Mouse (Mus musculus): ENCODE measurements around the gene Xpc. TPM values are rescaled to one million over a fixed set of nuclear protein-coding genes. Genes with fewer than 3 reads are reported as not detected.

Xpc gene
- total and polyA plus RNA-seq, 3 experiments = 15.3 to 15.5 TPM; not detected in 1

GRCm38 (mm10) chr6:91543056-91543455, 27.4 kb upstream of the Xpc start:
- Histone ChIP-seq H3K36me3 (ENCODE audit: control insufficient read depth in 1 of 2, insufficient read depth in 2 of 2, low read length in 2 of 2) (no peaks in the 10 kb centered on the region), H3K27ac (ENCODE audit: control insufficient read depth, low read depth, low read length) (no peak overlapping the region), H3K27me3 (ENCODE audit: control insufficient read depth in 1 of 2, insufficient read depth in 2 of 2, low read length in 2 of 2) (peaks cover 0 to 3% of the 10 kb centered on the region in 2 experiments; a peak in 2 of 4 replicates), H3K9me3 (replicated peaks; ENCODE audit: insufficient read depth, low read length) (no peaks in the 10 kb centered on the region), H3K9ac (ENCODE audit: control insufficient read depth, low read depth, low read length, poor library complexity, severe bottlenecking) (no peak overlapping the region), H3K4me1 (ENCODE audit: control insufficient read depth in 1 of 2, insufficient read depth in 2 of 2, low read length in 2 of 2) (no peaks in the 10 kb centered on the region), H3K79me2 (ENCODE audit: control insufficient read depth, insufficient read depth, low read length, poor library complexity) (no peaks in the 10 kb centered on the region), H3K4me3 (ENCODE audit: control insufficient read depth in 1 of 2, insufficient read depth in 1 of 2, low read depth in 2 of 2, low read length in 2 of 2) (no peak overlapping the region)
- TF ChIP-seq MAZ (IDR thresholded peaks at IDR 0.05; ENCODE audit: low read depth, low read length) = no peak
- no peak for TF ChIP-seq ZKSCAN1 (IDR thresholded peaks at IDR 0.05; ENCODE audit: low read depth, low read length)
- no peak for TF ChIP-seq POLR2A (IDR thresholded peaks at IDR 0.05; ENCODE audit: control insufficient read depth in 1 of 2, insufficient read depth in 1 of 2, low read depth in 1 of 2, low read length in 2 of 2, poor library complexity in 1 of 2)
- no peak for TF ChIP-seq SMC3 (IDR thresholded peaks at IDR 0.05; ENCODE audit: low read depth, low read length)
- TF ChIP-seq RCOR1 (IDR thresholded peaks at IDR 0.05; ENCODE audit: low read depth, low read length) = no peak
- TF ChIP-seq UBTF (IDR thresholded peaks at IDR 0.05; ENCODE audit: borderline replicate concordance, insufficient read depth, low read depth, low read length) = no peak
- no peak for TF ChIP-seq E2F4 (IDR thresholded peaks at IDR 0.05; ENCODE audit: borderline replicate concordance, low read depth, low read length)
- no peak for TF ChIP-seq USF1 (IDR thresholded peaks at IDR 0.05; ENCODE audit: low read depth, low read length)
- no peak for TF ChIP-seq CHD1 (IDR thresholded peaks at IDR 0.05; ENCODE audit: low read depth, low read length)
- TF ChIP-seq GABPA (IDR thresholded peaks at IDR 0.05; ENCODE audit: low read depth, low read length) = no peak
- no peak for TF ChIP-seq SIN3A (IDR thresholded peaks at IDR 0.05; ENCODE audit: low read length)
- no peak for TF ChIP-seq RAD21 (IDR thresholded peaks at IDR 0.05; ENCODE audit: low read depth, low read length)
- no peak for TF ChIP-seq ETS1 (IDR thresholded peaks at IDR 0.05; ENCODE audit: low read depth, low read length)
- TF ChIP-seq MXI1 (IDR thresholded peaks at IDR 0.05; ENCODE audit: low read depth, low read length) = no peak
- TF ChIP-seq ZMIZ1 (IDR thresholded peaks at IDR 0.05; ENCODE audit: low read depth, low read length) = no peak
- DNase-seq (ENCODE audit: low read depth, low spot score) = no peak

GRCm38 (mm10) chr6:91541276-91541675, 25.6 kb upstream of the Xpc start:
- H3K27ac ChIP-seq (ENCODE audit: control insufficient read depth, low read depth, low read length) = no peak overlapping the region
- H3K9ac ChIP-seq (ENCODE audit: control insufficient read depth, low read depth, low read length, poor library complexity, severe bottlenecking) = no peak overlapping the region
- DNase-seq (ENCODE audit: low read depth, low spot score) = no peak
- no peaks in the 10 kb centered on the region for H3K79me2 ChIP-seq (ENCODE audit: control insufficient read depth, insufficient read depth, low read length, poor library complexity)
- no peak overlapping the region for H3K4me3 ChIP-seq (ENCODE audit: control insufficient read depth in 1 of 2, insufficient read depth in 1 of 2, low read depth in 2 of 2, low read length in 2 of 2)
- TF ChIP-seq RCOR1 (IDR thresholded peaks at IDR 0.05; ENCODE audit: low read depth, low read length) (no peak), GATA1 (IDR thresholded peaks at IDR 0.05; ENCODE audit: low read depth, low read length) (no peak), MYB (IDR thresholded peaks at IDR 0.05; ENCODE audit: low read depth, low read length) (no peak), MXI1 (IDR thresholded peaks at IDR 0.05; ENCODE audit: low read depth, low read length) (no peak), CTCF (IDR thresholded peaks at IDR 0.05 in 2 of 3, conservative IDR thresholded peaks at IDR 0.05 in 1 of 3; ENCODE audit: control insufficient read depth in 1 of 3, insufficient read depth in 1 of 3, low read depth in 2 of 3, low read length in 3 of 3, poor library complexity in 1 of 3, severe bottlenecking in 1 of 3) (no peak), USF1 (IDR thresholded peaks at IDR 0.05; ENCODE audit: low read depth, low read length) (no peak), BHLHE40 (IDR thresholded peaks at IDR 0.05; ENCODE audit: borderline replicate concordance, low read depth, low read length) (no peak), RAD21 (IDR thresholded peaks at IDR 0.05; ENCODE audit: low read depth, low read length) (no peak), POLR2AphosphoS5 (IDR thresholded peaks at IDR 0.05; ENCODE audit: borderline replicate concordance, low read depth, low read length) (no peak), HCFC1 (IDR thresholded peaks at IDR 0.05; ENCODE audit: low read depth, low read length) (no peak), KAT2A (conservative IDR thresholded peaks at IDR 0.05; ENCODE audit: low read depth, low read length) (no peak), ZC3H11A (IDR thresholded peaks at IDR 0.05; ENCODE audit: low read depth, low read length) (no peak), NRF1 (IDR thresholded peaks at IDR 0.05; ENCODE audit: insufficient read depth, low read depth, low read length, poor library complexity, severe bottlenecking) (no peak), TCF12 (IDR thresholded peaks at IDR 0.05; ENCODE audit: low read depth, low read length) (no peak), MYC (IDR thresholded peaks at IDR 0.05; ENCODE audit: low read depth, low read length) (no peak), ZNF384 (IDR thresholded peaks at IDR 0.05; ENCODE audit: low read depth, low read length) (no peak), MAX (IDR thresholded peaks at IDR 0.05; ENCODE audit: low read length) (no peak), NELFE (IDR thresholded peaks at IDR 0.05; ENCODE audit: low read depth, low read length) (no peak), SMC3 (IDR thresholded peaks at IDR 0.05; ENCODE audit: low read depth, low read length) (no peak), SIN3A (IDR thresholded peaks at IDR 0.05; ENCODE audit: low read length) (no peak)
- peaks cover 0 to 1% of the 10 kb centered on the region in 2 experiments; a peak in 1 of 4 replicates for H3K27me3 ChIP-seq (ENCODE audit: control insufficient read depth in 1 of 2, insufficient read depth in 2 of 2, low read length in 2 of 2)
- no peaks in the 10 kb centered on the region for H3K36me3 ChIP-seq (ENCODE audit: control insufficient read depth in 1 of 2, insufficient read depth in 2 of 2, low read length in 2 of 2)
- H3K9me3 ChIP-seq (replicated peaks; ENCODE audit: insufficient read depth, low read length) = no peaks in the 10 kb centered on the region
- H3K4me1 ChIP-seq (ENCODE audit: control insufficient read depth in 1 of 2, insufficient read depth in 2 of 2, low read length in 2 of 2) = no peaks in the 10 kb centered on the region
